Mouse (Mus musculus) E14TG2a.4 (cell line): ENCODE measurements around the gene Creb3l4.
A peak's percentile ranks its signal among the peaks of the same experiment; 100 is the strongest.

Experiments used
- H3K27me3 ChIP-seq: 2 replicates; pipeline ENCODE4 v1.6.1; 2014; ENCODE audit warnings: low read length, control low read depth; ENCODE audit not compliant: insufficient read depth
- H3K36me3 ChIP-seq: 2 replicates; pipeline ENCODE4 v1.6.1; 2014; ENCODE audit warnings: low read length, control low read depth; ENCODE audit not compliant: insufficient read depth
- H3K4me1 ChIP-seq: replicated peaks from 2 replicates; pipeline ENCODE4 v1.6.1; 2014; ENCODE audit warnings: low read depth, low read length, control low read depth
- H3K4me3 ChIP-seq: replicated peaks from 2 replicates; pipeline ENCODE4 v1.5.1; 2014; ENCODE audit warnings: mild to moderate bottlenecking, low read length
- H3K9me3 ChIP-seq: 2 replicates; pipeline ENCODE4 v1.6.1; 2014; ENCODE audit warnings: low read length, control low read depth
- CTCF ChIP-seq: conservative IDR thresholded peaks from 2 replicates; pipeline ENCODE4 v1.5.1; 2014; ENCODE audit warnings: low read length
- NANOG ChIP-seq: IDR thresholded peaks from 2 replicates; pipeline ENCODE4 v1.6.1; 2014; ENCODE audit warnings: borderline replicate concordance, low read length, mixed read lengths
- POU5F1 ChIP-seq: IDR thresholded peaks from 2 replicates; pipeline ENCODE4 v1.6.1; 2014; ENCODE audit warnings: low read length, borderline replicate concordance

Creb3l4 gene

GRCm38 (mm10) chr3:90250791-90251190 is 7.5 kb upstream of the Creb3l4 start:
- Histone ChIP-seq H3K4me1 (peaks cover 43% of the 10 kb centered on the region), H3K4me3 (no peak overlapping the region), H3K36me3 (peaks cover 33% of the 10 kb centered on the region), H3K27me3 (no peaks in the 10 kb centered on the region), H3K9me3 (no peaks in the 10 kb centered on the region)
- TF ChIP-seq POU5F1 (no peak), NANOG (no peak), CTCF (no peak)

GRCm38 (mm10) chr3:90248746-90249100 is 5.4 kb upstream of the Creb3l4 start:
- TF ChIP-seq POU5F1 (no peak), CTCF (no peak), NANOG (no peak)
- Histone ChIP-seq H3K4me1 (peaks cover 37% of the 10 kb centered on the region), H3K27me3 (no peaks in the 10 kb centered on the region), H3K9me3 (no peaks in the 10 kb centered on the region), H3K36me3 (peaks cover 33% of the 10 kb centered on the region), H3K4me3 (peak overlapping the region; percentile 87)

- no peak for TF ChIP-seq CTCF
- Histone ChIP-seq H3K9me3 (no peaks in the 10 kb centered on the region), H3K36me3 (peaks cover 33% of the 10 kb centered on the region), H3K4me3 (peak within 1 kb of the TSS; percentile 87), H3K4me1 (peaks cover 42% of the 10 kb centered on the region), H3K27me3 (no peaks in the 10 kb centered on the region)
These were observed 4.8 kb upstream of the Creb3l4 start, which contains the start of gene Slc39a1 for GRCm38 (mm10) chr3:90247960-90248745. Slc39a1 (plus strand) TSS chr3:90248172.

- peaks cover 32% of the 10 kb centered on the region for H3K36me3 ChIP-seq
- no peaks in the 10 kb centered on the region for H3K9me3 ChIP-seq
- no peaks in the 10 kb centered on the region for H3K27me3 ChIP-seq
- H3K4me1 ChIP-seq = peaks cover 47% of the 10 kb centered on the region
- TF ChIP-seq POU5F1 (no peak), CTCF (no peak), NANOG (no peak)
- peak overlapping the region; percentile 68 for H3K4me3 ChIP-seq
These were observed 4.3 kb upstream of the Creb3l4 start for GRCm38 (mm10) chr3:90247630-90247959.

- TF ChIP-seq NANOG = no peak
- no peak for TF ChIP-seq CTCF
- TF ChIP-seq POU5F1 = no peak
- Histone ChIP-seq H3K4me1 (peaks cover 58% of the 10 kb centered on the region), H3K9me3 (no peaks in the 10 kb centered on the region), H3K36me3 (peaks cover 11% of the 10 kb centered on the region), H3K27me3 (peaks cover 12% of the 10 kb centered on the region), H3K4me3 (no peak overlapping the region)
These were observed 2.1 kb upstream of the Creb3l4 start for GRCm38 (mm10) chr3:90245406-90245805.

GRCm38 (mm10) chr3:90241669-90242358 is 1.5 kb downstream of the Creb3l4 start:
- Histone ChIP-seq H3K4me3 (no peak overlapping the region), H3K4me1 (peaks cover 40% of the 10 kb centered on the region), H3K36me3 (no peaks in the 10 kb centered on the region), H3K9me3 (no peaks in the 10 kb centered on the region), H3K27me3 (peaks cover 12% of the 10 kb centered on the region)
- TF ChIP-seq POU5F1 = no peak
- TF ChIP-seq CTCF = no peak
- no peak for TF ChIP-seq NANOG

GRCm38 (mm10) chr3:90241251-90241650 is 2.1 kb downstream of the Creb3l4 start:
- H3K27me3 ChIP-seq = peaks cover 12% of the 10 kb centered on the region
- TF ChIP-seq NANOG = no peak
- no peak for TF ChIP-seq CTCF
- TF ChIP-seq POU5F1 = no peak
- H3K4me1 ChIP-seq = peaks cover 34% of the 10 kb centered on the region
- H3K4me3 ChIP-seq = no peak overlapping the region
- peaks cover 4% of the 10 kb centered on the region for H3K36me3 ChIP-seq
- H3K9me3 ChIP-seq = no peaks in the 10 kb centered on the region

- peak within 1 kb of the TSS; percentile 91 for H3K4me3 ChIP-seq
- H3K27me3 ChIP-seq = no peaks in the 10 kb centered on the region
- H3K36me3 ChIP-seq = peaks cover 30% of the 10 kb centered on the region
- H3K9me3 ChIP-seq = no peaks in the 10 kb centered on the region
- no peak for TF ChIP-seq NANOG
- no peak for TF ChIP-seq CTCF
- no peak for TF ChIP-seq POU5F1
- peaks cover 22% of the 10 kb centered on the region for H3K4me1 ChIP-seq
These were observed 11.6 kb downstream of the Creb3l4 start, which contains the start of gene Jtb for GRCm38 (mm10) chr3:90231507-90232333. Jtb (plus strand) TSS chr3:90231597.

- Histone ChIP-seq H3K4me3 (peak overlapping the region; percentile 91), H3K4me1 (peaks cover 26% of the 10 kb centered on the region), H3K27me3 (no peaks in the 10 kb centered on the region), H3K36me3 (peaks cover 25% of the 10 kb centered on the region), H3K9me3 (no peaks in the 10 kb centered on the region)
- TF ChIP-seq POU5F1 = no peak
- no peak for TF ChIP-seq CTCF
- TF ChIP-seq NANOG = no peak
These were observed 12.2 kb downstream of the Creb3l4 start for GRCm38 (mm10) chr3:90231075-90231474.
